Mouse (Mus musculus) 416B (cell line): Measurements from ENCODE around the gene Enthd1.

Source experiments
- DNase-seq: peaks from one replicate; pipeline ENCODE4 v3.0.0; 2011; ENCODE audit warnings: low read depth

The Enthd1 gene

GRCm38 (mm10) chr15:80485601-80486000 is 79.4 kb downstream of the Enthd1 start:
- peak; percentile 22 for DNase-seq

- no peak for DNase-seq
Observed at GRCm38 (mm10) chr15:80483041-80483705, 81.8 kb downstream of the Enthd1 start.

- DNase-seq = no peak
Observed at GRCm38 (mm10) chr15:80482348-80482747, 82.6 kb downstream of the Enthd1 start.

GRCm38 (mm10) chr15:80474429-80475002 is 90.4 kb downstream of the Enthd1 start:
- no peak for DNase-seq

- no peak for DNase-seq
Observed at GRCm38 (mm10) chr15:80467876-80468275, 97.1 kb downstream of the Enthd1 start.

- DNase-seq = no peak
Observed at GRCm38 (mm10) chr15:80462106-80462505, 102.8 kb downstream of the Enthd1 start.

GRCm38 (mm10) chr15:80461446-80461845 is 103.5 kb downstream of the Enthd1 start:
- peak; percentile 4 for DNase-seq

- DNase-seq = no peak
Observed at GRCm38 (mm10) chr15:80460011-80460410, 104.9 kb downstream of the Enthd1 start.

- peak; percentile 41 for DNase-seq
Observed at GRCm38 (mm10) chr15:80457984-80458383, 107.0 kb downstream of the Enthd1 start.

- DNase-seq = no peak
Observed at GRCm38 (mm10) chr15:80454486-80454885, 110.5 kb downstream of the Enthd1 start.

GRCm38 (mm10) chr15:80452425-80452824 is 112.5 kb downstream of the Enthd1 start:
- DNase-seq = no peak

- no peak for DNase-seq
Observed at GRCm38 (mm10) chr15:80445956-80446687, 118.8 kb downstream of the Enthd1 start.

- no peak for DNase-seq
Observed at GRCm38 (mm10) chr15:80440195-80440594, 124.8 kb downstream of the Enthd1 start.

- no peak for DNase-seq
Observed at GRCm38 (mm10) chr15:80438423-80438822, 126.5 kb downstream of the Enthd1 start.

GRCm38 (mm10) chr15:80437996-80438395 is 127.0 kb downstream of the Enthd1 start:
- no peak for DNase-seq

GRCm38 (mm10) chr15:80436961-80437360 is 128.0 kb downstream of the Enthd1 start:
- DNase-seq = no peak

GRCm38 (mm10) chr15:80430324-80430723 is 134.6 kb downstream of the Enthd1 start:
- no peak for DNase-seq

GRCm38 (mm10) chr15:80418146-80418545 is 146.8 kb downstream of the Enthd1 start:
- no peak for DNase-seq

GRCm38 (mm10) chr15:80417066-80417465 is 147.9 kb downstream of the Enthd1 start:
- DNase-seq = no peak

- no peak for DNase-seq
Observed at GRCm38 (mm10) chr15:80415132-80415531, 149.8 kb downstream of the Enthd1 start.

GRCm38 (mm10) chr15:80413988-80414721 is 150.8 kb downstream of the Enthd1 start:
- DNase-seq = no peak

- DNase-seq = no peak
Observed at GRCm38 (mm10) chr15:80413070-80413469, 151.9 kb downstream of the Enthd1 start.

GRCm38 (mm10) chr15:80410661-80411060 is 154.3 kb downstream of the Enthd1 start:
- no peak for DNase-seq
